Mouse (Mus musculus) forebrain, postnatal 0 days (tissue): Measurements from ENCODE around the gene Tmem40. TPM values are rescaled to one million over a fixed set of nuclear protein-coding genes. Genes with fewer than 3 reads are reported as not detected.

ENCODE experiments used
- ATAC-seq: fragments of 200-750 bp; cut with Nextera tagmentation; 2 replicates; pipeline ENCODE4 v1.8.0; 2017; ENCODE audit warnings: mild to moderate bottlenecking, moderate library complexity
- DNase-seq: peaks from one replicate; pipeline ENCODE4 v3.0.0-alpha.2; 2015
- H3K27ac ChIP-seq: fragments of 300-500 bp; sonication (generic); 2 replicates; pipeline ENCODE4 v1.5.1; 2014; ENCODE audit warnings: low read depth, mild to moderate bottlenecking, antibody characterized with exemption, low read length, moderate library complexity, mixed read lengths
- H3K27me3 ChIP-seq: fragments of 300-500 bp; sonication (generic); 2 replicates; pipeline ENCODE4 v1.6.1; 2014; ENCODE audit warnings: mild to moderate bottlenecking, low read length, mixed read lengths; ENCODE audit not compliant: insufficient read depth
- H3K36me3 ChIP-seq: fragments of 300-500 bp; sonication (generic); 2 replicates; pipeline ENCODE4 v1.6.1; 2014; ENCODE audit warnings: mild to moderate bottlenecking, moderate library complexity; ENCODE audit not compliant: insufficient read depth
- H3K4me1 ChIP-seq: fragments of 300-500 bp; sonication (generic); 2 replicates; pipeline ENCODE4 v1.6.1; 2014; ENCODE audit warnings: antibody characterized with exemption; ENCODE audit not compliant: insufficient read depth
- H3K4me2 ChIP-seq: fragments of 300-500 bp; sonication (generic); 2 replicates; pipeline ENCODE4 v1.6.1; 2014; ENCODE audit warnings: low read depth, mild to moderate bottlenecking, moderate library complexity
- H3K4me3 ChIP-seq: fragments of 300-500 bp; sonication (generic); 2 replicates; pipeline ENCODE4 v1.5.1; 2014; ENCODE audit warnings: low read depth, low read length, mixed read lengths
- H3K9ac ChIP-seq: fragments of 300-500 bp; sonication (generic); 2 replicates; pipeline ENCODE4 v1.6.1; 2014; ENCODE audit warnings: mild to moderate bottlenecking
- H3K9me3 ChIP-seq: fragments of 300-500 bp; sonication (generic); 2 replicates; pipeline ENCODE4 v1.6.1; 2016; ENCODE audit warnings: low read length
- CTCF ChIP-seq: sonication (generic); IDR thresholded peaks from 2 replicates; pipeline ENCODE4 v1.5.1; 2016; ENCODE audit warnings: antibody characterized with exemption, control low read depth, low read depth
- WGBS: fragments of 180-500 bp; shearing (Covaris S2); extraction: QIAGEN DNeasy Blood & Tissue Kit; methylation state at CpG from one replicate; pipeline ENCODE4 v1.1.7; 2014; 5-methylcytosine and 5-hydroxymethylcytosine counted together
- microRNA-seq, 2 experiments: library from miRNA; unstranded; fragments of <30 nt; microRNA quantifications; one replicate each; pipeline ENCODE4; 2016
- polyA plus RNA-seq: library from polyadenylated mRNA; unstranded; fragments of >200 nt; fragmentation: Nextera tagmentation; extraction: Ambion mirVana; gene quantifications from 2 replicates; pipeline ENCODE4 v1.2.1, GENCODE M21; 2015
- total RNA-seq: library from RNA; depleted of rRNA; stranded (reverse); fragments of >200 nt; gene quantifications from 2 replicates; pipeline ENCODE4 v1.2.3, GENCODE M21; 2014; rRNA removed

Tmem40 gene
- total and polyA plus RNA-seq, 2 experiments from 2014 or later: 0.38 to 1.1 TPM

DNA sequence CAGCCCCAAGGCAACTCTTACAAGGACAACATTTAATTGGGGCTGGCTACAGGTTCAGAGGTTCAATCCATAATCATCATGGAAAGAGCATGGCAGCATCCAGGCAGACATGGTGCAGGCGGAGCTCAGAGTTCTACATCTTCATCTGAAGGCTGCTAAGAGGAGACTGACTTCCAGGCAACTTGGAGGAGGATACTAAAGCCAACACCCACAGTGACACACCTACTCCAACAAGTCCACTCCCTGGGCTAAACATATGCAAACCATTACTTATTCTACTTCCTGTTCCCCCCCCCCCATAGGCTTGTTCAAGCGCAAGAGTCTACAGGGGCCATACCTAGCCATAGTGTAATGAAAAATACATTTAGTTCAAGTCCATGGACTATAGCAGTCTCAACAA lies 77.9 kb downstream of the Tmem40 start:
- no peaks in the 10 kb centered on the region for H3K4me1 ChIP-seq
- H3K27ac ChIP-seq: no peak overlapping the region
- no peak for ATAC-seq

DNA sequence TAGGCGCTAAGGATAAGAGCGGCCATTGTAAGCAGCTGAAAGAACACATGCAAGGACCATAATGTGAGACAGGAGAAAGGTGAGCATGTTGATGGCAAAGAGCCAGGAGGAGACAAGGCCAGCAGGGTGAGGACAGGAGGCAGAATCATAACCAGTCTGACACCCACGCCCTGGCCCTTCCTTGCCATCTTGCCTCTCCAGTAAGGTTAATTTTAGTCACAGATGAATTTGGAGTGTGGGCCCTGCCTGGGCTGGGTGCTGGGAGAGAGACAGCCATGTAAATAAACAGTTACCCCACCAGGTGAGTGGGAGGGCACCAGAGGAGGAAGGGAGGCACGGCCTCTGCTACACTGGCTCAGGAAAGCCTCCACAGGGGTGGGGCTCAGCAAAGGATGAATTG lies 81.1 kb downstream of the Tmem40 start:
- whole genome bisulfite sequencing: 90% methylated on average over 4 of the region's 4 CpGs
- Histone ChIP-seq H3K9me3 (no peaks in the 10 kb centered on the region), H3K36me3 (no peaks in the 10 kb centered on the region), H3K27me3 (no peaks in the 10 kb centered on the region), H3K4me3 (no peak overlapping the region), H3K27ac (no peak overlapping the region), H3K9ac (no peak overlapping the region), H3K4me1 (no peaks in the 10 kb centered on the region), H3K4me2 (no peak overlapping the region)
- no peak for TF ChIP-seq CTCF
- ATAC-seq (no peak), DNase-seq (no peak)

More for the DNA sequence above, 77.9 kb downstream of the Tmem40 start:
- no peak overlapping the region for H3K9ac ChIP-seq
- no peaks in the 10 kb centered on the region for H3K9me3 ChIP-seq
- H3K27me3 ChIP-seq: no peaks in the 10 kb centered on the region
- no peak for DNase-seq
- H3K36me3 ChIP-seq: no peaks in the 10 kb centered on the region
- no peak for TF ChIP-seq CTCF
- no peak overlapping the region for H3K4me3 ChIP-seq
- no peak overlapping the region for H3K4me2 ChIP-seq
- WGBS: 98% methylated on average over 2 of the region's 2 CpGs

Small RNA genes lying within 50 kb of the gene (microRNA-seq; reads per million reads assigned to microRNA genes)
- gene Mir7660: 0 to 0.49 reads per million in 2 experiments

Other genes starting within 250 kb of the Tmem40 start
- gene Tsen2, start 217.7 kb downstream of the Tmem40 start, total RNA-seq: 31.5 and 33.7 TPM in 2 replicates
- 34.4 and 35.6 TPM in 2 replicates for gene Tsen2, start 217.7 kb downstream of the Tmem40 start, polyA plus RNA-seq
- 0.38 TPM in 1 of 2 replicates, not detected in the other for gene Mkrn2os, start 169.8 kb downstream of the Tmem40 start, total RNA-seq
- 0.34 and 0.35 TPM in 2 replicates for gene Mkrn2os, start 169.8 kb downstream of the Tmem40 start, polyA plus RNA-seq
- gene Mkrn2, start 160.5 kb downstream of the Tmem40 start, total RNA-seq: 25.4 and 28.2 TPM in 2 replicates
- gene Mkrn2, start 160.5 kb downstream of the Tmem40 start, polyA plus RNA-seq: 43.7 and 46.0 TPM in 2 replicates
- gene Raf1, start 85.8 kb downstream of the Tmem40 start, total RNA-seq: 225 and 226 TPM in 2 replicates
- gene Raf1, start 85.8 kb downstream of the Tmem40 start, polyA plus RNA-seq: 94.9 and 105 TPM in 2 replicates
- 5.2 and 6.6 TPM in 2 replicates for gene Cand2, start 12.1 kb upstream of the Tmem40 start, total RNA-seq
- 2.9 and 4.2 TPM in 2 replicates for gene Cand2, start 12.1 kb upstream of the Tmem40 start, polyA plus RNA-seq
- 1,524 and 2,855 TPM in 2 replicates for gene Rpl32, start 46.3 kb upstream of the Tmem40 start, total RNA-seq
- 1,212 and 1,517 TPM in 2 replicates for gene Rpl32, start 46.3 kb upstream of the Tmem40 start, polyA plus RNA-seq
- 2.4 and 4.4 TPM in 2 replicates for gene Efcab12, start 76.0 kb upstream of the Tmem40 start, total RNA-seq
- 1.4 and 1.7 TPM in 2 replicates for gene Efcab12, start 76.0 kb upstream of the Tmem40 start, polyA plus RNA-seq
- 6.6 and 6.7 TPM in 2 replicates for gene Mbd4, start 91.0 kb upstream of the Tmem40 start, total RNA-seq
- 4.3 and 6.8 TPM in 2 replicates for gene Mbd4, start 91.0 kb upstream of the Tmem40 start, polyA plus RNA-seq
- 27.1 and 32.6 TPM in 2 replicates for gene Ift122, start 91.1 kb upstream of the Tmem40 start, total RNA-seq
- gene Ift122, start 91.1 kb upstream of the Tmem40 start, polyA plus RNA-seq: 17.6 and 25.6 TPM in 2 replicates
- 0.23 and 0.57 TPM in 2 replicates for gene Rho, start 169.3 kb upstream of the Tmem40 start, total RNA-seq
- gene Rho, start 169.3 kb upstream of the Tmem40 start, polyA plus RNA-seq: 0.08 TPM in 1 of 2 replicates, not detected in the other
- not detected in 2 replicates for gene H1foo, start 182.5 kb upstream of the Tmem40 start, total RNA-seq
- not detected in 2 replicates for gene H1foo, start 182.5 kb upstream of the Tmem40 start, polyA plus RNA-seq
- 44.1 and 63.3 TPM in 2 replicates for gene Plxnd1, start 232.6 kb upstream of the Tmem40 start, total RNA-seq
- 16.9 and 17.6 TPM in 2 replicates for gene Plxnd1, start 232.6 kb upstream of the Tmem40 start, polyA plus RNA-seq